Mouse (Mus musculus) heart, embryonic 11.5 days (tissue): Measurements from ENCODE around the gene Pygm. TPM values are rescaled to one million over a fixed set of nuclear protein-coding genes. Genes with fewer than 3 reads are reported as not detected.

Source experiments
- ATAC-seq: fragments of 200-750 bp; cut with Nextera tagmentation; replicated peaks from 2 replicates; pipeline ENCODE4 v1.8.0; 2017; ENCODE audit warnings: moderate library complexity; ENCODE audit not compliant: insufficient number of reproducible peaks, low FRiP score, low TSS enrichment
- H3K27ac ChIP-seq: fragments of 300-500 bp; sonication (generic); 2 replicates; pipeline ENCODE4 v1.5.1; 2014; ENCODE audit warnings: mild to moderate bottlenecking, low read depth, low read length
- H3K27me3 ChIP-seq: fragments of 300-500 bp; sonication (generic); 2 replicates; pipeline ENCODE4 v1.6.1; 2014; ENCODE audit warnings: mild to moderate bottlenecking, low read length, mixed read lengths; ENCODE audit not compliant: control insufficient read depth, insufficient read depth
- H3K36me3 ChIP-seq: fragments of 300-500 bp; sonication (generic); 2 replicates; pipeline ENCODE4 v1.6.1; 2014; ENCODE audit warnings: mild to moderate bottlenecking, low read length, moderate library complexity, mixed read lengths; ENCODE audit not compliant: control insufficient read depth, insufficient read depth
- H3K4me1 ChIP-seq: fragments of 300-500 bp; sonication (generic); 2 replicates; pipeline ENCODE4 v1.6.1; 2014; ENCODE audit warnings: low read length; ENCODE audit not compliant: control insufficient read depth, insufficient read depth
- H3K4me2 ChIP-seq: fragments of 300-500 bp; sonication (generic); 2 replicates; pipeline ENCODE4 v1.6.1; 2014; ENCODE audit warnings: mild to moderate bottlenecking, moderate library complexity
- H3K4me3 ChIP-seq: fragments of 300-500 bp; sonication (generic); 2 replicates; pipeline ENCODE4 v1.5.1; 2014; ENCODE audit warnings: low read depth, low read length
- H3K9ac ChIP-seq: fragments of 300-500 bp; sonication (generic); 2 replicates; pipeline ENCODE4 v1.6.1; 2014; ENCODE audit warnings: mild to moderate bottlenecking, low read depth, low read length, moderate library complexity
- H3K9me3 ChIP-seq: fragments of 300-500 bp; sonication (generic); replicated peaks from 2 replicates; pipeline ENCODE4 v1.6.1; 2016; ENCODE audit warnings: low read length; ENCODE audit not compliant: control insufficient read depth
- WGBS: fragments of 180-500 bp; shearing (Covaris S2); extraction: QIAGEN DNeasy Blood & Tissue Kit; methylation state at CpG from one replicate; pipeline ENCODE4 v1.1.7; 2014; ENCODE audit not compliant: insufficient replicate concordance; 5-methylcytosine and 5-hydroxymethylcytosine counted together
- polyA plus RNA-seq: library from polyadenylated mRNA; unstranded; fragments of >200 nt; fragmentation: Nextera tagmentation; extraction: Ambion mirVana; gene quantifications from 2 replicates; pipeline ENCODE4 v1.2.1, GENCODE M21; 2014

Gene Pygm
- polyA plus RNA-seq, 1 experiment from 2014 or later: 149 TPM

- H3K4me3 ChIP-seq: no peak overlapping the region
- peaks cover 22% of the 10 kb centered on the region for H3K4me1 ChIP-seq
- no peaks in the 10 kb centered on the region for H3K9me3 ChIP-seq
- H3K36me3 ChIP-seq: no peaks in the 10 kb centered on the region
- H3K27me3 ChIP-seq: peaks cover 57% of the 10 kb centered on the region
- 65% methylated on average over 12 of the region's 12 CpGs for WGBS
- H3K27ac ChIP-seq: no peak overlapping the region
- ATAC-seq: no peak
- no peak overlapping the region for H3K4me2 ChIP-seq
- H3K9ac ChIP-seq: no peak overlapping the region
These were observed 32.9 kb downstream of the Pygm start for GRCm38 (mm10) chr19:6416894-6417761.

- ATAC-seq: peak; percentile 47; the same call in 1 of the 2 replicates
- peaks cover 64% of the 10 kb centered on the region for H3K27me3 ChIP-seq
- peak within 1 kb of the TSS; percentile 46; the same call in 1 of the 2 replicates for H3K9ac ChIP-seq
- peaks cover 22% of the 10 kb centered on the region for H3K4me1 ChIP-seq
- WGBS: under 1% methylated on average over 41 of the region's 46 CpGs
- peak within 1 kb of the TSS; percentile 91 for H3K4me2 ChIP-seq
- no peaks in the 10 kb centered on the region for H3K9me3 ChIP-seq
- H3K36me3 ChIP-seq: no peaks in the 10 kb centered on the region
- peak within 1 kb of the TSS; percentile 49 for H3K4me3 ChIP-seq
- H3K27ac ChIP-seq: no peak within 1 kb of the TSS
These were observed 34.2 kb downstream of the Pygm start, which contains the start of gene Nrxn2 for GRCm38 (mm10) chr19:6418233-6418879. TSS of gene Nrxn2 (plus strand) at chr19:6418731.

GRCm38 (mm10) chr19:6418984-6419692 lies 34.9 kb downstream of the Pygm start:
- no peak overlapping the region for H3K27ac ChIP-seq
- no peak overlapping the region for H3K9ac ChIP-seq
- WGBS: 12% methylated on average over 21 of the region's 23 CpGs
- peak overlapping the region; percentile 49 for H3K4me3 ChIP-seq
- no peaks in the 10 kb centered on the region for H3K36me3 ChIP-seq
- no peak for ATAC-seq
- H3K27me3 ChIP-seq: peaks cover 69% of the 10 kb centered on the region
- H3K4me1 ChIP-seq: peaks cover 22% of the 10 kb centered on the region
- no peaks in the 10 kb centered on the region for H3K9me3 ChIP-seq
- peak overlapping the region; percentile 91 for H3K4me2 ChIP-seq

GRCm38 (mm10) chr19:6419805-6420310 lies 35.7 kb downstream of the Pygm start:
- Histone ChIP-seq H3K27me3 (peaks cover 73% of the 10 kb centered on the region), H3K9me3 (no peaks in the 10 kb centered on the region), H3K4me2 (no peak overlapping the region), H3K9ac (no peak overlapping the region), H3K4me3 (no peak overlapping the region), H3K36me3 (no peaks in the 10 kb centered on the region), H3K4me1 (peaks cover 22% of the 10 kb centered on the region), H3K27ac (no peak overlapping the region)
- 59% methylated on average over 9 of the region's 9 CpGs for WGBS
- ATAC-seq: no peak

GRCm38 (mm10) chr19:6420481-6421210 lies 36.4 kb downstream of the Pygm start:
- peaks cover 22% of the 10 kb centered on the region for H3K4me1 ChIP-seq
- 55% methylated on average over 17 of the region's 19 CpGs for WGBS
- H3K9me3 ChIP-seq: no peaks in the 10 kb centered on the region
- no peak overlapping the region for H3K27ac ChIP-seq
- H3K4me3 ChIP-seq: no peak overlapping the region
- ATAC-seq: no peak
- H3K4me2 ChIP-seq: no peak overlapping the region
- peaks cover 75% of the 10 kb centered on the region for H3K27me3 ChIP-seq
- H3K36me3 ChIP-seq: no peaks in the 10 kb centered on the region
- no peak overlapping the region for H3K9ac ChIP-seq

- Histone ChIP-seq H3K27me3 (peaks cover 80% of the 10 kb centered on the region), H3K36me3 (no peaks in the 10 kb centered on the region), H3K4me3 (no peak overlapping the region), H3K9me3 (no peaks in the 10 kb centered on the region), H3K9ac (no peak overlapping the region), H3K4me2 (no peak overlapping the region), H3K27ac (no peak overlapping the region), H3K4me1 (peaks cover 17% of the 10 kb centered on the region)
- WGBS: 66% methylated on average over 9 of the region's 9 CpGs
- no peak for ATAC-seq
These were observed 37.0 kb downstream of the Pygm start for GRCm38 (mm10) chr19:6421211-6421590.

GRCm38 (mm10) chr19:6422014-6422413 lies 37.8 kb downstream of the Pygm start:
- Histone ChIP-seq H3K27ac (no peak overlapping the region), H3K36me3 (no peaks in the 10 kb centered on the region), H3K9me3 (no peaks in the 10 kb centered on the region), H3K9ac (no peak overlapping the region), H3K27me3 (peaks cover 86% of the 10 kb centered on the region), H3K4me1 (peaks cover 8% of the 10 kb centered on the region), H3K4me2 (no peak overlapping the region), H3K4me3 (no peak overlapping the region)
- 62% methylated on average over 7 of the region's 7 CpGs for WGBS
- no peak for ATAC-seq

- Histone ChIP-seq H3K27ac (no peak overlapping the region), H3K27me3 (peaks cover 86% of the 10 kb centered on the region), H3K36me3 (no peaks in the 10 kb centered on the region), H3K4me1 (peaks cover 15% of the 10 kb centered on the region), H3K9me3 (no peaks in the 10 kb centered on the region), H3K9ac (no peak overlapping the region), H3K4me2 (no peak overlapping the region), H3K4me3 (no peak overlapping the region)
- ATAC-seq: no peak
- WGBS: 80% methylated on average over 16 of the region's 16 CpGs
These were observed 39.0 kb downstream of the Pygm start for GRCm38 (mm10) chr19:6423241-6423640.
